Mouse (Mus musculus) midbrain, embryonic 15.5 days (tissue): ENCODE data around the gene Nuak1. TPM values are rescaled to one million over a fixed set of nuclear protein-coding genes. Genes with fewer than 3 reads are reported as not detected.

ENCODE experiments used
- ATAC-seq: fragments of 200-750 bp; cut with Nextera tagmentation; replicated peaks from 2 replicates; pipeline ENCODE4 v1.8.0; 2017; ENCODE audit warnings: moderate TSS enrichment
- H3K27ac ChIP-seq: fragments of 300-500 bp; sonication (generic); 2 replicates; pipeline ENCODE4 v1.5.1; 2015; ENCODE audit warnings: mild to moderate bottlenecking, inconsistent platforms
- H3K27me3 ChIP-seq: fragments of 300-500 bp; sonication (generic); replicated peaks from 2 replicates; pipeline ENCODE4 v1.6.1; 2015; ENCODE audit warnings: inconsistent platforms
- H3K36me3 ChIP-seq: fragments of 300-500 bp; sonication (generic); replicated peaks from 2 replicates; pipeline ENCODE4 v1.6.1; 2015; ENCODE audit warnings: inconsistent platforms
- H3K4me1 ChIP-seq: fragments of 300-500 bp; sonication (generic); 2 replicates; pipeline ENCODE4 v1.6.1; 2015; ENCODE audit warnings: inconsistent platforms
- H3K4me2 ChIP-seq: fragments of 300-500 bp; sonication (generic); 2 replicates; pipeline ENCODE4 v1.6.1; 2015; ENCODE audit warnings: inconsistent platforms, mild to moderate bottlenecking, moderate library complexity
- H3K4me3 ChIP-seq: fragments of 300-500 bp; sonication (generic); 2 replicates; pipeline ENCODE4 v1.5.1; 2015; ENCODE audit warnings: mild to moderate bottlenecking, inconsistent platforms
- H3K9ac ChIP-seq: fragments of 300-500 bp; sonication (generic); 2 replicates; pipeline ENCODE4 v1.6.1; 2015; ENCODE audit warnings: mild to moderate bottlenecking, inconsistent platforms
- H3K9me3 ChIP-seq: fragments of 300-500 bp; sonication (generic); 2 replicates; pipeline ENCODE4 v1.6.1; 2016; ENCODE audit warnings: inconsistent platforms
- WGBS: fragments of 180-500 bp; shearing (Covaris S2); methylation state at CpG from one replicate; pipeline ENCODE4 v1.1.7; 2015; ENCODE audit warnings: mixed read lengths; 5-methylcytosine and 5-hydroxymethylcytosine counted together
- polyA plus RNA-seq: library from polyadenylated mRNA; unstranded; fragments of >200 nt; fragmentation: Nextera tagmentation; extraction: Ambion mirVana; gene quantifications from 2 replicates; pipeline ENCODE4 v1.2.1, GENCODE M21; 2015

The Nuak1 gene
- polyA plus RNA-seq, 1 experiment from 2014 or later, result 5.0 TPM

- no peaks in the 10 kb centered on the region for H3K9me3 ChIP-seq
- no peak overlapping the region for H3K27ac ChIP-seq
- H3K9ac ChIP-seq, result no peak overlapping the region
- ATAC-seq, result no peak
- no peak overlapping the region for H3K4me2 ChIP-seq
- H3K4me1 ChIP-seq, result peaks cover 15% of the 10 kb centered on the region
- no peak overlapping the region for H3K4me3 ChIP-seq
- H3K36me3 ChIP-seq, result no peaks in the 10 kb centered on the region
- H3K27me3 ChIP-seq, result no peaks in the 10 kb centered on the region
- WGBS, result 94% methylated on average over 3 of the region's 3 CpGs
Observed at GRCm38 (mm10) chr10:84368185-84368584, 72.2 kb downstream of the Nuak1 start.

GRCm38 (mm10) chr10:84365166-84365865, 75.1 kb downstream of the Nuak1 start:
- H3K4me2 ChIP-seq, result no peak overlapping the region
- no peak overlapping the region for H3K27ac ChIP-seq
- H3K9me3 ChIP-seq, result no peaks in the 10 kb centered on the region
- no peak overlapping the region for H3K4me3 ChIP-seq
- H3K9ac ChIP-seq, result no peak overlapping the region
- no peak for ATAC-seq
- 84% methylated on average over 7 of the region's 7 CpGs for WGBS
- H3K36me3 ChIP-seq, result no peaks in the 10 kb centered on the region
- no peaks in the 10 kb centered on the region for H3K4me1 ChIP-seq
- no peaks in the 10 kb centered on the region for H3K27me3 ChIP-seq

- Histone ChIP-seq H3K4me1 (no peaks in the 10 kb centered on the region), H3K4me2 (no peak overlapping the region), H3K4me3 (no peak overlapping the region), H3K27ac (no peak overlapping the region), H3K9me3 (no peaks in the 10 kb centered on the region), H3K36me3 (no peaks in the 10 kb centered on the region), H3K9ac (no peak overlapping the region), H3K27me3 (no peaks in the 10 kb centered on the region)
- WGBS, result 88% methylated on average over 7 of the region's 7 CpGs
- no peak for ATAC-seq
Observed at GRCm38 (mm10) chr10:84363833-84364232, 76.6 kb downstream of the Nuak1 start.

GRCm38 (mm10) chr10:84360953-84361352, 79.4 kb downstream of the Nuak1 start:
- no peak overlapping the region for H3K9ac ChIP-seq
- no peak overlapping the region for H3K4me3 ChIP-seq
- H3K9me3 ChIP-seq, result no peaks in the 10 kb centered on the region
- no peaks in the 10 kb centered on the region for H3K36me3 ChIP-seq
- H3K4me1 ChIP-seq, result no peaks in the 10 kb centered on the region
- no peaks in the 10 kb centered on the region for H3K27me3 ChIP-seq
- no peak overlapping the region for H3K27ac ChIP-seq
- ATAC-seq, result no peak
- 91% methylated on average over 4 of the region's 4 CpGs for WGBS
- no peak overlapping the region for H3K4me2 ChIP-seq

GRCm38 (mm10) chr10:84360391-84360790, 80.0 kb downstream of the Nuak1 start:
- no peaks in the 10 kb centered on the region for H3K27me3 ChIP-seq
- no peak overlapping the region for H3K9ac ChIP-seq
- H3K9me3 ChIP-seq, result no peaks in the 10 kb centered on the region
- no peak overlapping the region for H3K4me2 ChIP-seq
- no peak for ATAC-seq
- H3K4me3 ChIP-seq, result no peak overlapping the region
- H3K4me1 ChIP-seq, result no peaks in the 10 kb centered on the region
- 94% methylated on average over 9 of the region's 9 CpGs for WGBS
- no peak overlapping the region for H3K27ac ChIP-seq
- no peaks in the 10 kb centered on the region for H3K36me3 ChIP-seq

GRCm38 (mm10) chr10:84358738-84359120, 81.7 kb downstream of the Nuak1 start:
- H3K27ac ChIP-seq, result no peak overlapping the region
- H3K9me3 ChIP-seq, result no peaks in the 10 kb centered on the region
- H3K4me3 ChIP-seq, result no peak overlapping the region
- no peaks in the 10 kb centered on the region for H3K4me1 ChIP-seq
- H3K4me2 ChIP-seq, result no peak overlapping the region
- H3K9ac ChIP-seq, result no peak overlapping the region
- H3K27me3 ChIP-seq, result no peaks in the 10 kb centered on the region
- no peak for ATAC-seq
- H3K36me3 ChIP-seq, result no peaks in the 10 kb centered on the region
- WGBS, result 90% methylated on average over 4 of the region's 4 CpGs

- Histone ChIP-seq H3K27me3 (no peaks in the 10 kb centered on the region), H3K36me3 (no peaks in the 10 kb centered on the region), H3K4me2 (no peak overlapping the region), H3K4me3 (no peak overlapping the region), H3K9me3 (no peaks in the 10 kb centered on the region), H3K9ac (no peak overlapping the region), H3K27ac (no peak overlapping the region), H3K4me1 (no peaks in the 10 kb centered on the region)
- ATAC-seq, result peak; percentile 78
- 64% methylated on average over 4 of the region's 4 CpGs for WGBS
Observed at GRCm38 (mm10) chr10:84357997-84358737, 82.2 kb downstream of the Nuak1 start.

GRCm38 (mm10) chr10:84357593-84357992, 82.8 kb downstream of the Nuak1 start:
- ATAC-seq, result no peak
- no peaks in the 10 kb centered on the region for H3K36me3 ChIP-seq
- no peak overlapping the region for H3K4me3 ChIP-seq
- H3K27ac ChIP-seq, result no peak overlapping the region
- WGBS, result 91% methylated on average over 4 of the region's 4 CpGs
- no peaks in the 10 kb centered on the region for H3K9me3 ChIP-seq
- H3K4me2 ChIP-seq, result no peak overlapping the region
- H3K9ac ChIP-seq, result no peak overlapping the region
- H3K4me1 ChIP-seq, result no peaks in the 10 kb centered on the region
- H3K27me3 ChIP-seq, result no peaks in the 10 kb centered on the region

DNA sequence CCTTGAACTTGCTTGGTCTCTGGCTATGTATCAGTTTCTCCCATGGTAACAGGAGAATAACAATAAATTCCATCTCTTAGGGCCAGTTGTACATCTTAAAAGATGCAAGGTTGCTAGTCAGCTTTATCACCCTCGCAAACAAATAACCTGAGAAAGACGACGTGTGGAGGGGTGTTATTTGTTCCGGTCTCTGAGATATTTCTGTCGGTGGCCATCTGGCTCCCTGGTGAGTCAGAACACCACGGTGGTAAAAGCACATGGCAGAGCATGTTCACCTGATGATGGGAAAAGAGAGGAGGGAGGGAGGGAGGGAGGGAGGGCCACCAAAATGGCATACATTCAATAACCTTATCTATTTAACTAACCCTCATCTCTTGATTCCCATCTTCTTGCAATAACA, 86.1 kb downstream of the Nuak1 start:
- WGBS, result 87% methylated on average over 6 of the region's 6 CpGs
- Histone ChIP-seq H3K9ac (no peak overlapping the region), H3K4me2 (no peak overlapping the region), H3K27me3 (no peaks in the 10 kb centered on the region), H3K36me3 (no peaks in the 10 kb centered on the region), H3K4me3 (no peak overlapping the region), H3K27ac (no peak overlapping the region), H3K4me1 (no peaks in the 10 kb centered on the region), H3K9me3 (no peaks in the 10 kb centered on the region)
- ATAC-seq, result no peak

DNA sequence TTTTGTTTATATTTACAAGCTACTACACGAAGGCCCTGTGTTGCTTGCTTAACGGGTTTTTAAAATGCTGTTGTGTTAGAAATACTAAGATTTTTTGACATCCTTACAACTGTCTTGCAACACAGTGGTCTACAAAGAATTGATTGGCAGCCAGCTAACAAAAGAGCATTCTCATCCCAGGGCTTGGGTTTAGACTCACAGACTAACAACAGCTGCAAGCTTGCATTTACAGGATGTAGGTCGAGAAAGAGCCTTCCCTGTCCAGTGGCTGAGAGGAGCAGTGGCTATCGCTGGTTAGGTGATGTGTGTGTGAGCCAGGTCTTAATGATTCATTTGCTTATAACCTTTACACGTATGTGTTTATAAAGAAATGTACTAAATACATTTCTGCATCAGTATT, 94.7 kb downstream of the Nuak1 start:
- Histone ChIP-seq H3K9ac (no peak overlapping the region), H3K36me3 (no peaks in the 10 kb centered on the region), H3K4me3 (no peak overlapping the region), H3K27me3 (no peaks in the 10 kb centered on the region), H3K4me1 (no peaks in the 10 kb centered on the region), H3K9me3 (no peaks in the 10 kb centered on the region), H3K27ac (no peak overlapping the region), H3K4me2 (no peak overlapping the region)
- ATAC-seq, result no peak
- 54% methylated on average over 5 of the region's 5 CpGs for whole genome bisulfite sequencing

DNA sequence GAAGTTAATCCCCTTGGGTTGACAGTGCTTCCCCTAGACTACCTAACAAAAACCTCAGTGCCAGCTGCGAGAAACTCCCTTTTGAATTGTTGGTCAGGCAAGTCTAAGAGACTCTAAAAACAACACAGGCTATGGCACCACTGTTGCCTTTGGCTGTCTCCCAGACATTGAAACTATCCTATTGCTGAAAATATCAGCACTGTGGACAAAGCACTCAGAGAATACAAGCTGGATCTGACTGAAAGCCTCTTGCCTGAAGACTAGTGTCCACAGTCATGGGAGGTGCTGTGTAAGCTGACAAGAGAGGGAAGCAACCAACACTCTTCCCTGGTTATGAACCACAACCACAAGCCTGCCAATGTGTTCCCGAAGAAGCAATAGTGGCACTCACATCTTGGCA, 96.9 kb downstream of the Nuak1 start:
- Histone ChIP-seq H3K4me3 (no peak overlapping the region), H3K9me3 (no peaks in the 10 kb centered on the region), H3K27ac (no peak overlapping the region), H3K36me3 (no peaks in the 10 kb centered on the region), H3K4me2 (no peak overlapping the region), H3K4me1 (no peaks in the 10 kb centered on the region), H3K27me3 (no peaks in the 10 kb centered on the region), H3K9ac (no peak overlapping the region)
- ATAC-seq, result no peak
- 83% methylated on average over 2 of the region's 2 CpGs for WGBS

GRCm38 (mm10) chr10:84339456-84339855, 100.9 kb downstream of the Nuak1 start:
- no peak overlapping the region for H3K4me2 ChIP-seq
- H3K9me3 ChIP-seq, result no peaks in the 10 kb centered on the region
- H3K4me1 ChIP-seq, result no peaks in the 10 kb centered on the region
- WGBS, result 69% methylated on average over 4 of the region's 4 CpGs
- H3K9ac ChIP-seq, result no peak overlapping the region
- no peak overlapping the region for H3K4me3 ChIP-seq
- no peaks in the 10 kb centered on the region for H3K36me3 ChIP-seq
- H3K27me3 ChIP-seq, result no peaks in the 10 kb centered on the region
- ATAC-seq, result no peak
- H3K27ac ChIP-seq, result no peak overlapping the region

GRCm38 (mm10) chr10:84338752-84339151, 101.6 kb downstream of the Nuak1 start:
- ATAC-seq, result no peak
- 92% methylated on average over 3 of the region's 3 CpGs for WGBS
- Histone ChIP-seq H3K27ac (no peak overlapping the region), H3K9ac (no peak overlapping the region), H3K9me3 (no peaks in the 10 kb centered on the region), H3K4me1 (no peaks in the 10 kb centered on the region), H3K4me3 (no peak overlapping the region), H3K36me3 (no peaks in the 10 kb centered on the region), H3K4me2 (no peak overlapping the region), H3K27me3 (no peaks in the 10 kb centered on the region)
